Mouse (Mus musculus) heart, postnatal 36 days (tissue): ENCODE results near the gene Glipr2. TPM values are rescaled to one million over a fixed set of nuclear protein-coding genes. Genes with fewer than 3 reads are reported as not detected.

Source experiments
- DNase-seq, 2 experiments: peaks; one replicate each; pipeline ENCODE4 v3.0.0; 2021 to 2022
- intact Hi-C: fragments of 180-260 bp; cut with DNase I; formaldehyde crosslinking; loops from one replicate; pipeline ENCODE4 v1.15.1; 2025
- total RNA-seq, 2 experiments: library from RNA; stranded (reverse); gene quantifications; 2 replicates each; pipeline ENCODE4 v1.2.3; 2021

Gene Glipr2
- total RNA-seq, 2 experiments from 2014 or later = 2.5 to 3.8 TPM

DNA sequence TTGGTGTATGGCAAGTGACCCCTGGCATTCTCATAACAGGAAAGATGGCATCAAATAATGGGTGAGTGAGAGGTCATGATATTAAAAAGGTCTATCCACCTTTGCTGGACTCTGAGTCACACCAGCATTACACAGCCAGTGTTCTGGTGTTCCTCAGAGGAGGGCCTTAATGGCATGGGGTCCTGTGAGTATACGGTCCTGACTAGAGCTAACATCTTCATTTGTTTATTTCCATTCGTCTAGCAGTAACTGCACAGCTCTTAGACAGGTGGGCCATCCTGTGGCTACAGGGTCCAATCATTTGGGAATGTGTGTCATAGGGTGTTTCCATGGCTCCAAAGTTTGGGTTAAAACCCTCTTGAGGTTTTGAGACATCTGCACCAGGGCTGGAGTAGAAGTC is 37.1 kb downstream of the Glipr2 start:
- no peak for DNase-seq
- intact Hi-C loops = no loop called here

DNA sequence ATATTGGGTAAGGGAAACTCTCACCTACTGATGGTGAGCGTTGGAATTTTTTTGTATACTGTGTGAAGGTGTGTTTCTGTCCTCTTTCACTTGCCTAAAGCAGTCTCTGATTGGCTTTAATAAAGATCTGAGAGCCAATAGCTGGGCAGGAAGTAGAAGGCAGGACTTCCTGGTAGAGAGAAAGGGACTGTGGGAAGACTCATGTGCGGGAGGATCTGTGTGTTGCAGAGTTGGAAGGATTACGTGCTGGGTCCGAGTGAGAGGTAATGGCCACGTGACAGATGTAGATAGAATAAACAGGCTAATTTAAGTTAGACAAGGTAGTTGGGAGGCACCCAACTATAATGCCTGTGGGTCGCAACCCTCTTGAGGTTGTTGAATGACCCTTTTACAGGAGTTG is 46.4 kb downstream of the Glipr2 start:
- intact Hi-C loops = no loop called here
- DNase-seq = no peak

DNA sequence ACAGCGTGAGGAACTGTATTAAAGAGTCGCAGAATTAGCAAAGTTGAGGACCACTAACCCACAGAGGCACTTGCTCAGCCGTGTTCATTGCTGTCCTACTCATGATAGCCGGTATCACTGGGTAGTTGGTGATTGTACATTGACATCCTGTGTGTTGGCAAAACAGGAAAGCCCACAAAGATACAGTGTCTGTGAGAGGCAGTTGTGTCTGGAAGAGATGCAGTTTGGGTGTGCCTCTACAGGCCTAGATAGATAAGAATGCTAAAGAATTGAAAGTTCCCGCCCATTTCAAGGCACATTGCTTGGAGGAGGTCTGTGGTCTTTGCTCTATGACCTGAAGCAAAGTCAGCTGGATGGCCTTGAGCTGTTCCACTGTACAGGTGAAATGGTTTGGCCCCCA is 46.9 kb downstream of the Glipr2 start, which contains the start of gene Clta:
TSS of gene Clta (plus strand) at position 327 of the 400 bp plus-strand sequence.
- intact Hi-C loops = no loop called here
- no peak for DNase-seq

DNA sequence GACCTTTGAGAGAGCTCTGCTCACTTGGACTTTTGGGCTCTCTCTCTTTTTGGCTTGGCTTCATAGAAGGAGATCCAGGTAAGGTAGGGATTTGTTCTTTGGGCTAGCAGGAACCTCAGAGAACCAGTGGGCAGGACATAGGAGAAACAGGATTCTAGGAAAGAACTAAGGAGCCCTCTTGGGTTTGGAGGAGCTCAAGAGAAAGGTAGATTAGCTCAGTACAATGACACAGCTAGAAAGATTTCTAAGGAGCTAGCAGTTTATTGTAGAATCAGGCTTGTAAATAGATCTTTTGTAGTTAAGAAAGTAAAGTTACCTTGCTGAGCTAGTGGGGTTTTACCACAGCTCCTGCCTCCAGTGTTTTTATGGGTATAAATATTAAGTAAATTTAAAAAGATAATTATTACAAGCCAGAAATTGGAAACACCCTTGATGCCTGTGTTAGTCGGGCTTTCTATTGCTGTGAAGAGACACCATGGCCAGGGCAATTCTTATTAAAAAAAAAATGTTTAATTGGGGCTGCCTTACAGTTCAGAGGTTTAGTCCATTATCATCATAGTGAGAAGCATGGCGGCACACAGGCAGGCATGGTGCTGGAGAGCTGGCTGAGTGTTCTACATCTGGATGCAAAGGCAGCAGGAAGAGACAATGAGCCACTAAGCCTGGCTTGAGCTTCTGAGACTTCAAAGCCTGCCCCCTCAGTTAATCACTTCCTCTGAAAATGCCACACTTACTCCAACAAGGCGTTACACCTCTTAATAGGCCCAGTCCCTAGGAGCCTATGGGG is 47.6 kb downstream of the Glipr2 start:
- intact Hi-C loops = no loop called here
- no peak for DNase-seq

DNA sequence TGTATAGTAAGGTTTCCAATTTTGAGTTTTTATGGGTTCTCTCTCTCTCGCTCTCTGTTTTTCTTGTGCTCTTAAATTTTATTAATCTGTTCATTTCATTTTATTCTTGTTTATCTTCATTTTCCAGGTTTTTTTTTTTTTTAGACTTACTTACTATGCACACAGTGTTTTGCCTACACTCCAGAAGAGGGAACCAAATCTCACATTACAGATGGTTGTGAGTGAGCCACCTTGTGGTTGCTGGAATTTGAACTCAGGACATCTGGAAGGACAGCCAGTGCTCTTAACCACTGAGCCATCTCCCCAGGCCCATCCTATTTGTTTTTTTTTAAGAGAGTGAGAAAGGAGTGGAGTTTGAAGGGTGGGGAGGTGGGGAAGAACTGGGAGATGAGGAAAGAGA is 53.0 kb downstream of the Glipr2 start:
- no peak for DNase-seq
- intact Hi-C loops = no loop called here

DNA sequence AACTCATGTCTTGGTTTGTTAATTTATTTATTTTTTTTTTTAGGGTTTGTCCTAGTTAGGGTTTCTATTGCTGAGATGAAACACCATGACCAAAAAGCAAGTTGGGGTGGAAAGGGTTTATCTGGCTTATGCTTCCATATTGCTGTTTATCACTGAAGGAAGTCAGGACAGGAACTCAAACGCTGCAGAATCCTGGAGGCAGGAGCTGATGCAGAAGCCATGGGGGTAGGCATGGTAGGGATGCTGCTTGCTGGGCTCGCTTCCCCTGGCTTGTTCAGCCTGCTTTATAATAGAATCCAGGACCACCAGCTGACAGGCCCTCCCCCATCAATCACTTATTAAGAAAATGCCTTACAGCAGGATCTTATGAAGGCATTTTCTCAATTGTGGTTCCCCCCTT is 53.7 kb downstream of the Glipr2 start:
- intact Hi-C loops = no loop called here
- no peak for DNase-seq

DNA sequence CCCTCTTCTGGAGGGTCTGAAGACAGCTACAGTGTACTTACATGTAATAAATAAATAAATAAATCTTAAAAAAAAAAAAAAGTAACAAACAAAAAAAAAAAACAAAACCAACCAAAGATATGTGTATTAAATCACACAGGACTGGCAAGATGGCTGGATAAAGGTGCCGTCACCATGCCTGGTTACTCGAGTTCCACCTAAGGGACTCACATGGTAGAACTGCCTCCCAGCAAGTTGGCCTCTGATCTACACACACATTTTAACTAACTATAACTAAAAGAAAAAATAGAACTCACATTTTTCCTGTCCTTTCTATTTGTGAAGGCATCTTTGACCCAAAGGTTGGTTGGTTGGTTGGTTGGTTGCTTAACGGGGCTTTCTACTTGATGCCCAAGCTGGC is 54.6 kb downstream of the Glipr2 start:
- DNase-seq = no peak
- intact Hi-C loops = no loop called here

DNA sequence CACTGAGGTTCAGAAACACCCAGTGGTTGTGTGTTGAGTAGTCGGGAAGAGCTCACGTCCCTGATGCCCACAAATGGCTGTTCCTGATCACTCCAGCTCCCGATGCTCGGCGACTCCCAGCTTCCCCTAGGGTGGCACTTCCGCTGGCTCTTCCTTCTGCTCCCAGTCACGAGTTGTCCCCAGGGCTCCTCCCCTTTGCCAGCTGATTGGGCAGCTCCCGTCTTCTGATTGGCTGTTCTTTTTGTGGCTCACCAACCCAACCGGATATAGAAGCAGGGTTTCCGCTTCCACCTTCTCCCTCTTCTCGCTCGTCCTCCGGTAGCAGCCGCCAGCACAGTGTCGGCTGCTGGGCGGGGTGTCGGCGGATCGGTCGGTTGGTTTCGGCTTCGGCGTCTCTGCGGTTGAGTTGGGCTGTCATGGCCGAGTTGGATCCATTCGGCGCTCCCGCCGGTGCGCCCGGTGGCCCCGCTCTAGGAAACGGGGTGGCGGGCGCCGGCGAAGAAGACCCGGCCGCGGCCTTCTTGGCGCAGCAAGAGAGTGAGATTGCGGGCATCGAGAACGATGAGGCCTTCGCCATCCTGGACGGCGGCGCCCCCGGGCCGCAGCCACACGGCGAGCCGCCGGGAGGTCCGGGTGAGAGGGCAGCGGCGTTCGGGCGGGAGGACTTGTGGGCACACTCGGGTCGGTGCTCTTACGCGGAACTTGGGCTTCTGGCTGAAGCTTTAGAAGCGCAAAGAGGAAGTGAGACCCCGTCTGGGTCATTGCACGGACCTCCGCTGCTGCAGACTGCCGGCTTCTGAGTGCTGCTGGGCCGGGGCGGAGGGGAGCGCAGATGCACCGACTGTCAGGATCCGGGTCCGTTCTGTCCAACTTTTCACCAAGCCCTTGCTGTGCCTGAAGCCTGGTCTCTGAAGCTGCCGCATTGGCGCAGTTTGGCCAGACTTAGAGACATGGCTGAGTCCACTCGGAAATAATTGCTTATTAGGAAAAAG is 55.5 kb downstream of the Glipr2 start:
- peak; percentile 86 to 87 for DNase-seq
- intact Hi-C loops = no loop called here

DNA sequence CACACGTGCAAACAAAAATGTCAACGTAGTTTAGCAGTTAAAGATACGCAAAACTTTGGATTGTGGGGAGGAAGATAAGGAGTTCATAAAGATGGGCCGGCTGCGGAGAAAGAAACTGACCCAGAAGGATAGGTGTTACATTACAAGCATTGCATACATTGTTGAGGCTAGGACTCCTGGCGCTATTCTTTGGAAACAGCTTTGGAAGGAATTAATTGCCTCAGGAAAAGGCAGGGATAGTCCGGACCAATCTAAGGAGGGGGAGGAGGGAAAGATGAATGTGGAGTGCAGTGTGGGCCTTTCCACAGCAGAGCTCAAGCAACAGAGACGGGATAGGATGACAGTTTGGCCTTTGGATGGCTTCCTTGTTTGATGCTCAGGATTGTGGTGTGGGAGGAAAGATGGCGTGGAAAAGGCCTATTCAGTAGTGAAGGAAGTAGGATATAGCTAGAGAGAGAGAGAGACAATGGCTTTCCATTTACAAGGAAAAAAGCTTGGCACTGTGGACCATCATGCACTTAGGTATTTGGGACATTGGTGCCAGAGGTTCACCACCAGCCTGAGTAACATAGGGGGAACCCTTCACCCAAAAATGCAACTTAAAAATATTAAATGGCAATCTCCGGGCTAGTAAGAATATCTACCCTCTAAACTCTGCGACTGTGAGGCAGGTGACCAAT is 56.3 kb downstream of the Glipr2 start:
- intact Hi-C loops = no loop called here
- DNase-seq = no peak

DNA sequence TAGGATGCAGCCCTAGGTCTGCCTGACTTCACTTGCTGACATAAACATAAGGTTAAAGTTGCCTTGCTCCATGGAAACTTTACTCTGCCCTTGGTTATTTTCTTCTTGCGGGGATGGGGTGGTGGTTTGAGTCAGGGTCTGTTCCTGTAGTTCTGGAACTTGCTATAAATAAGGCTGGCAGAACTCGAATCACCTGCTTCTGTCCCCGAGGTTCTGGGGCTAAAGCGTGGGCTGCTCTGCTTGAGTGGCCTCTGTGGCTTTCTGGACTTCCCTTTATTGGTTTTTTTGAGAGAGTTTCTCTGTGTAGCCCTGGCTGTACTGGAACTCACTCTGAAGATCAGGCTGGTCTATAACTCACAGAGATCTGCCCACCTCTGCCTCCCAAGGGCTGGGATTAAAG is 58.9 kb downstream of the Glipr2 start:
- DNase-seq = no peak
- intact Hi-C loops = no loop called here

DNA sequence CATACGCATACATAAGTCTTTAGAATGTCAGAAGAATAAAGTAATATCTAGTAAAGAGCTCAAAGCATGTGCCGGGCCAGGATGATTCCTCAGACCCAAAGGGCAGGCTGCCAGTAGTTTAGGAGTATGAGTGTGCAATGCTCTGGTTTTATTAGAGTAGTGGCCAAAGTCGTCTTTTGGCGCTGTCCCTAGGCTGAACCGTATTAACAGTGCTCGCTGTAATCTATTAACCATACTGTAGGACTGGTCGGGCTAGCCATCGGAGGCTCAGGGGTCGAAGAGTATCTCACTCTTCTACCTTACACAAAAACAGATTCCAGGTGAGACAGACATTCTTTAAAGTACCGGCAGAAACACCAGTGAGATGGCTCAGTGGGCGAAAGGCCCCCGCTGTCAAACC is 59.6 kb downstream of the Glipr2 start:
- intact Hi-C loops = no loop called here

DNA sequence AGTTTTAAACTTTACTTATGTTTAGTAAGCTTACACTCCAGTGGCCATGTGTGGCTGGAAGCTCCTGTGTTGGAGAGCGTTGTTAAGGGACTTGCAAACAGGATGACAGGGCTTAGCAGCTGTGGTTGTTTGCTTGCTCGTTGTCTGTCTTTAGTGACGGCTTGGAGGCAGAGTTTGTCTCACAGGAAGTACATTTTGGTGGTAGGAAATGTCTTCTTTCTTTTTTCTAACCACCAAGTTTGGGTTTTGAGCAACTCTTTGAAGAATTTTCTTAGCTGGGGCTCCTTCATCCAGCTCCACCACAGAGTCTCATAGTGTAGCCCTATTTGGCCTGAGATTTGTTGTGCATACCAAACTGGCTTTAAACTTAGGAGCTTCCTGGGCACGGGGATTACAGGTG is 65.1 kb downstream of the Glipr2 start:
- intact Hi-C loops = no loop called here
- no peak for DNase-seq

More for the DNA sequence above, 59.6 kb downstream of the Glipr2 start:
- DNase-seq = no peak

DNA sequence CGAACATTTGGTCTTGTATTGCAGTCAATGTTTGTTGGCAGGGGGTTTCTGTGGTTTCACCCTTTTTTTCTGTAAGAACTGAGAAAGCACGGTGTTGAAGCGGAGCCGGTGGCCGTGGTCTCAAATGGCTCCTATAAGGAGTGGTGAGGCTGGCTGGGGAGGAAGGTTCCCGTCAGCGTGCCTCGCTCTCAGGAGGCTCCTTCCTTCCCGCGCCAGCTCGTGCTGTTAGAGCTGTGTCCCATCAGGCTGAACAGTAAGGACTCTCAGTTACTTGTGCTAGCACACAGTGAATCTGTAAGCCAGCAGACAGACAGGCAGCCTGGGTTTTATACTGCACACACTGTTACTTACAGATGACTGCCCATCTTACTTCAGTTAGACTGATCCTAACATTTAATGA is 65.6 kb downstream of the Glipr2 start:
- DNase-seq = no peak

DNA sequence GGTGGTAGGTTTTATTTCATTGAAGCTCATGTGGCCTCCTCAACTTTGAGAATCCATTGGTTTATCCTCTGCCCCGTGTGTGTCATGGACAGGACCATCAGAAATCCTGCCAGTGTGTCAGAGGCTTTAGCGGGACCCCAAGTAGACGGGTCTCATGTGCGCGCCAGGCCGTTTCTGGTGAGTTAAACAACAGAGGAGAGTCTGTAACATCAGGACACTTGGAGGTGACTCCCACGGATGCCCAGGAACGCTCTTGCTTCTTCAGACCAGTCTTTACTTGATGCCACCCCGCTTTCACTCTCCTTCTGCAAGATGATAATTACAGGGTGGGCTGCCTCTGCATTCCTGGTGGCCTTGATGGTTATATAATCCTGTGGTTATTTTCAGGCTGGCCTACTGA is 66.5 kb downstream of the Glipr2 start:
- intact Hi-C loops = no loop called here
- no peak for DNase-seq

More for the DNA sequence above, 65.6 kb downstream of the Glipr2 start:
- intact Hi-C loops = no loop called here

DNA sequence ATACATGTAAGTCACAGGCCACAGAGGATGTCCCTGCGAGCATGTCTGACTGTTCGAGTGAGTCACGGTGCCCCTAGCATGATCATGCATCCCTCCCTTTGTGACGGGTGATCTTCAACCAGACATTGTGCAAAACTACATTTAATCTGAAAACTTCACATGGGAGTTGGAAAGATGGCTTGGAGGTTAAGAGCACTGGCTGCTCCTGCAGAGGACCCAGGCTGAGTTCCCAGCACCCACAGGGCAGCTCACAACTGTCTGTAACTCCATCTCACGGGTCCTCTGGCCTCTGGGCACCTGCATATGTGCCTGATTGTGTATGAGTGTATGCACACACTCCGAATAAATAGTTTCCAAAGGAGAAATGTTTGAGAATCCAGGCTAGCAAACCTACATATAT is 67.0 kb downstream of the Glipr2 start:
- DNase-seq = no peak
- intact Hi-C loops = no loop called here

DNA sequence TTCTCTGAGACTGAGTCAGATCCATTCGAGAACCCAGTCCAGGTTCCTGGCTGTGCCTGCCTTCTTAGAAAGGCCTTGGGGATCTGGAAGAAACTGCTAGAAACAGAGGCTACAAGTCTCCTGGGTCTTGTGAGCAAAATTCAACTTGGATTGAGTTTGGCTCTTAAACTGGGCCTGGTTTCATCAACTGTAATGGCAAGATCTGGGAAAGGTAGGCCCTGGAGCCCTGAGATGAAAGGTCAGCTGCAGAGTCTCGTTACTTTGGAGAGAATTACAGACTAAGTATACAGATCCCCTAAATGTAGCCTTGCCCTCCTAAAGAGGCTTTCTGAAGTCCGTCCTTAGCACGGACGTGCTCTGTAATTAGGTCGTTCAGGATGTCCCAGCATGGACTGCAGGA is 68.4 kb downstream of the Glipr2 start:
- intact Hi-C loops = no loop called here
- DNase-seq = no peak

Other genes with a start within 250 kb of the Glipr2 start
- not detected for gene Olfr71, start 247.1 kb upstream of the Glipr2 start, total RNA-seq
- 1 to 10 TPM; 4.2 to 4.7 TPM for gene Hrct1, start 230.2 kb upstream of the Glipr2 start, total RNA-seq
- gene Spaar, start 227.4 kb upstream of the Glipr2 start, total RNA-seq = 1 to 10 TPM; 4.3 to 6.4 TPM
- gene Olfr159, start 186.4 kb upstream of the Glipr2 start, total RNA-seq = not detected
- gene Olfr156, start 133.5 kb upstream of the Glipr2 start, total RNA-seq = not detected
- gene Olfr157, start 117.2 kb upstream of the Glipr2 start, total RNA-seq = not detected
- gene Olfr155, start 105.8 kb upstream of the Glipr2 start, total RNA-seq = not detected
- 1 to 10 TPM; 6.3 to 7.4 TPM for gene Reck, start 81.9 kb upstream of the Glipr2 start, total RNA-seq
- under 1 TPM in 1 of 2 experiments, not detected in 1; 0.14 TPM for gene Ccin, start 26.1 kb downstream of the Glipr2 start, total RNA-seq
- gene Clta, start 47.1 kb downstream of the Glipr2 start, total RNA-seq = 10 to 100 TPM; 81.1 to 85.3 TPM
- gene Gne, start 126.8 kb downstream of the Glipr2 start, total RNA-seq = 10 to 100 TPM; 23.1 to 28.6 TPM